Mouse (Mus musculus): ENCODE data around the gene Mthfsd.

DNA sequence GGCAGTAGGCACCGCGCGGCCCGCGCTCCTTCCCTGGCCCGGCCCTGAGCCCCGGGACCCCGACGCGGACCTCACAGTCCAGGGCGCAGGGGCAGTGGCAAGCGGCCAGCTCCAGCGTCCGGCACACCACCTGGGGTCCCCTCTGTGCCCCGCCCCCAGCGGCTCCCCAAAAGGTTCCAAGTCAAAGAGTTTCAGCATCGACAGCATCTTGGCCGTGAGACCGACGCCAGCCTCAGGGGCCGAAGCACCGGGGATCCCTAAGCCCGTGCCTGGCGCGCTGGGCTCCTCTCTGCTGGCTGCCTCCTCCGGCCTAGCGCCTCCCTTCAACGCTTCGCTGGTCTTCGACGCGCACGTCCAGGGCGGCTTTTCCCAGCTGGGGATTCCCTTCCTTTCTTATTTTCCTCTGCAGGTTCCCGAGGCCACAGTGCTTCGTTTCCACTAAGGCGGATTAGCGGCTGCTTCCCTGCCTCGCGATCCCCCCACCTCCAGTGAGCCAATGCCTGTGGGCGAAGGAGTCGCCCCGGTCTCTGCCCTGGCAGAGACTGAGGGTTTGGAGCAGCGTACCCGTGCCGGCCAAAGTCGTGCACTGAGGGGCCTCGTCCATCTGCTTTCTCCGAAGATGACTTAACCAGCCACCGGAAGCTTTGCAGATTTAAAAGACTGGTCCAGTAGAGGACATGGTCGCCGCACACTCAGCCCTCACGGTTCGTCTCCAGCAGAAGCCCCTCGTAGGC, 20.5 kb upstream of the Mthfsd start:
- no peak for TF ChIP-seq POLR2A (IDR thresholded peaks at IDR 0.05; ENCODE audit: borderline replicate concordance, extremely low read depth, insufficient read depth, insufficient read length, poor library complexity, severe bottlenecking)
- no peak for TF ChIP-seq CTCF (IDR thresholded peaks at IDR 0.05; ENCODE audit: borderline replicate concordance, extremely low read depth, insufficient read depth, insufficient read length)

Measured in brain, embryonic 14.5 days (tissue).